Mouse (Mus musculus) liver, adult 2 months (tissue): ENCODE data around the gene Cdkn1b. TPM values are rescaled to one million over a fixed set of nuclear protein-coding genes. Genes with fewer than 3 reads are reported as not detected.

ENCODE experiments used
- DNase-seq: peaks from one replicate; pipeline ENCODE4 v3.0.0-alpha.2; 2011; ENCODE audit warnings: low read depth, low spot score; ENCODE audit errors: extremely low read depth
- H3K27ac ChIP-seq: fragments of 200-500 bp; replicated peaks from 2 replicates; pipeline ENCODE4 v1.5.1; 2012; ENCODE audit warnings: low read depth, mild to moderate bottlenecking, control low read depth, inconsistent platforms, low read length; ENCODE audit not compliant: insufficient read depth
- H3K27me3 ChIP-seq: fragments of 200-500 bp; 2 replicates; pipeline ENCODE4 v1.6.1; 2012; ENCODE audit warnings: mild to moderate bottlenecking, moderate library complexity, low read length, inconsistent platforms; ENCODE audit not compliant: control insufficient read depth, insufficient read depth
- H3K36me3 ChIP-seq: fragments of 200-500 bp; 2 replicates; pipeline ENCODE4 v1.6.1; 2012; ENCODE audit warnings: low read length, inconsistent platforms; ENCODE audit not compliant: control insufficient read depth, insufficient read depth
- H3K4me1 ChIP-seq: fragments of 200-500 bp; 2 replicates; pipeline ENCODE4 v1.6.1; 2011; ENCODE audit warnings: low read length; ENCODE audit not compliant: control insufficient read depth, insufficient read depth
- H3K4me3 ChIP-seq: fragments of 200-500 bp; 2 replicates; pipeline ENCODE4 v1.5.1; 2011; ENCODE audit warnings: low read depth, mild to moderate bottlenecking, control low read depth, low read length, moderate library complexity; ENCODE audit not compliant: insufficient read depth
- H3K79me2 ChIP-seq: fragments of 200-500 bp; 2 replicates; pipeline ENCODE4 v1.6.1; 2012; ENCODE audit warnings: inconsistent platforms, mild to moderate bottlenecking, low read length, moderate library complexity; ENCODE audit not compliant: control insufficient read depth, insufficient read depth
- H3K9ac ChIP-seq: fragments of 200-500 bp; 2 replicates; pipeline ENCODE4 v1.6.1; 2012; ENCODE audit warnings: low read depth, mild to moderate bottlenecking, control low read depth, inconsistent platforms, low read length
- CTCF ChIP-seq: fragments of 200-500 bp; IDR thresholded peaks from 2 replicates; pipeline ENCODE4 v1.5.1; 2011; ENCODE audit warnings: low read depth, low read length, control low read depth
- POLR2A ChIP-seq: fragments of 200-500 bp; IDR thresholded peaks from 2 replicates; pipeline ENCODE4 v1.6.1; 2011; ENCODE audit warnings: low read length, control low read depth; ENCODE audit not compliant: insufficient read depth; ENCODE audit errors: extremely low read depth
- WGBS: fragments of 180-500 bp; shearing (Covaris S2); methylation state at CpG from one replicate; pipeline ENCODE4 v1.1.7; 2018; 5-methylcytosine and 5-hydroxymethylcytosine counted together
- polyA plus RNA-seq: library from polyadenylated mRNA; depleted of rRNA; stranded (reverse); fragments of >200 nt; gene quantifications from 2 replicates; pipeline ENCODE4 v1.2.3, GENCODE M21; 2012
- total RNA-seq: library from RNA; depleted of rRNA; stranded (reverse); fragments of >200 nt; gene quantifications from 2 replicates; pipeline ENCODE4 v1.2.3, GENCODE M21; 2014

Cdkn1b gene
- total and polyA plus RNA-seq, 2 experiments: 7.1 to 16.2 TPM

DNA sequence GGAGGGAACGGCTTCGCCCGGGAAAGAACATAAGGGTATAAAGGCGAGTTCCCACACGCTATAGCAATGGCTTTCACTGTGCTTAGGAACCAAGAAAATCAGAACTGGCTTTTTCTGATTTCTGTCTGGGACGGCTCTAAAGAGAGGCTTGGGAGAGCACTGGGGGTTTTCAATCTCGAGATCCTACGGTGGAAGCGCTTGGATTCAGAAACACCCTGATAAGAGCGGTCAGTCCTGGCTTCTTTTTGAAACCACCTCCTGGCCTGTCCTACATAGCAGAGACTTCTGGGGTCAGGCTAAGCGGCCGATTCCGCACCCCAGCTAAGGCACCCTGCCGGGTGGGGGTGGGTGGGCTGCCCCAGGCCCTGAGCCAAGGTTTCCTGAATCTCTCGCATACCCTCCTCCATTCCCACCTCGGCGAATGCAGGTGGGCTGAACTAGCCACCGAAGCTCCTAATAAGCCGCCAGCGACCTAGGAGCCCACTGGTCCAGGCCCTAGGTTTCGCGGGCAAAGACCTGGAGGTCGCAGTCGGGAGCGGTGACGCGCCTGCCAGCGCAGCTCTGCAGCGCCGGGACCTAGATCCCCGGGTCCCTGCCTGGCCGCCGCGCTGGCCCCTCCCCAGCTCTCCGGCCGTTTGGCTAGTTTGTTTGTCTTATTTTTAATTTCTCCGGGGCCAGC, 551 bp upstream of the Cdkn1b start:
- Histone ChIP-seq H3K36me3 (peaks cover 9% of the 10 kb centered on the region; the same call in 1 of the 2 replicates), H3K9ac (peak overlapping the region; percentile 93), H3K27me3 (no peaks in the 10 kb centered on the region), H3K79me2 (peaks cover 9% of the 10 kb centered on the region; the same call in 1 of the 2 replicates), H3K4me1 (peaks cover 5% of the 10 kb centered on the region), H3K27ac (peak overlapping the region; percentile 89), H3K4me3 (peak overlapping the region; percentile 89)
- TF ChIP-seq CTCF (no peak), POLR2A (no peak)
- DNase-seq: peak; percentile 36
- WGBS: 4% methylated on average over 37 of the region's 37 CpGs

GRCm38 (mm10) chr6:134921014-134921694, 953 bp downstream of the Cdkn1b start:
- Histone ChIP-seq H3K36me3 (peaks cover 9% of the 10 kb centered on the region; the same call in 1 of the 2 replicates), H3K9ac (peak overlapping the region; percentile 94), H3K4me1 (peaks cover 5% of the 10 kb centered on the region), H3K79me2 (peaks cover 9% of the 10 kb centered on the region; the same call in 1 of the 2 replicates), H3K27me3 (no peaks in the 10 kb centered on the region), H3K27ac (peak overlapping the region; percentile 99), H3K4me3 (peak overlapping the region; percentile 91)
- WGBS: under 1% methylated on average over 32 of the region's 32 CpGs
- TF ChIP-seq CTCF: 0 out of 2 replicates have a peak, but pooled peaks have one; percentile 5
- TF ChIP-seq POLR2A: no peak
- DNase-seq: peak; percentile 30

- H3K4me3 ChIP-seq: peak overlapping the region; percentile 91
- H3K4me1 ChIP-seq: peaks cover 7% of the 10 kb centered on the region
- TF ChIP-seq CTCF (no peak), POLR2A (no peak)
- peak overlapping the region; percentile 94 for H3K9ac ChIP-seq
- H3K27ac ChIP-seq: peak overlapping the region; percentile 39
- 22% methylated on average over 20 of the region's 20 CpGs for WGBS
- peaks cover 9% of the 10 kb centered on the region; the same call in 1 of the 2 replicates for H3K79me2 ChIP-seq
- peaks cover 9% of the 10 kb centered on the region; the same call in 1 of the 2 replicates for H3K36me3 ChIP-seq
- no peaks in the 10 kb centered on the region for H3K27me3 ChIP-seq
- no peak for DNase-seq
Measured at GRCm38 (mm10) chr6:134921695-134922510, 1.7 kb downstream of the Cdkn1b start.

DNA sequence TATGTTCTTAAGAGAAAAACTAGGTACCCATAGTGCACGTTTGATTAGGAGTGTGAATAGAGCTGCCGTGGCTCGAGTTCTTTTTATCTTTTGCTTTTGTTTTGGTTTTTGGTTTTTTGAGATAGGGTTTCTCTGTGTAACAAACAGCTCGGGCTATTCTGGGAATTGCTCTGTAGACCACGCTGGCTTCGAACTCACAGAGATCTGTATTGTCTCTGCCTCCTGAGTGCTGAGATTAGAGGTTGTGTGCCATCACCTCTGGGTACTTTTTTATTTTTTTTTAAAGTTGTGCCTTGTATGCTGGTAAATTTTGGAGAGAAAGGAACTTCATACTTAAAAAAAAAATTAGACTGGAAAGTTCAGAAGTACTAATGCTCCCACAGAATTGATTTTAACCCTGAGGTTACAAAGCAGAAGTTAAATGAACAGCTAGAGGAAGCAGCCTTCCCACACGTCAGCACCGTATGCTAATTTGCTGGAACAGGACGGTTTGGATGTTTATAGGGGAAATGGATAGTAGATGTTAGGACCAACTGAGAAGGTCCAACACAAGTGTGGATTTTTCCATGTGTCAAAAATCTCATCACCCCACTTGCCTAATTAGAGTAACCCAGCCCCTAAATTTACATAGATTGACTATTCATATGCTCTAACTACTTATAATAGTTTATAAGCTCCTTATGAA, 2.5 kb downstream of the Cdkn1b start:
- Histone ChIP-seq H3K36me3 (peaks cover 9% of the 10 kb centered on the region; the same call in 1 of the 2 replicates), H3K79me2 (peaks cover 9% of the 10 kb centered on the region; the same call in 1 of the 2 replicates), H3K27ac (no peak overlapping the region), H3K4me1 (peaks cover 5% of the 10 kb centered on the region; the same call in 1 of the 2 replicates), H3K27me3 (no peaks in the 10 kb centered on the region), H3K9ac (no peak overlapping the region), H3K4me3 (no peak overlapping the region)
- peak; percentile 35 for DNase-seq
- no peak for TF ChIP-seq POLR2A
- TF ChIP-seq CTCF: no peak
- 42% methylated on average over 9 of the region's 9 CpGs for WGBS

DNA sequence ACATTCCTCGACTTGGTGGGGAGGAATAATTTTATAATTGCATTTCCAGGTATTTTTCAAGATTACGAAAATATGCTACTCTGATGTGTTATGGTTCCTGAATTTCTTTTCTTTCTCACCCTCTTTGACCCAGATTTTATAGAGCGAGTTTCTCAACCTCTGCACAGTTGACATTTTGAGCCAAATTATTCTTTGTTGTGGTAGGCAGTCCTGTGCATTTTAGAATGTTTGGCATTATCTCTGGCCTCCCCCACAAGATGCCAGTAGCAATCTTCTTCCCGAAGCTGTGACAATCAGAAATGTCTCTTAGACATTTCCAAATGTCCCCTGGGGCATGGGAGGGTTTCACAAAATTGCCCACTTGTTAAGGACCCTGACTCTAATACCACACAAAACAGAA, 3.5 kb downstream of the Cdkn1b start:
- peaks cover 9% of the 10 kb centered on the region; the same call in 1 of the 2 replicates for H3K79me2 ChIP-seq
- no peak overlapping the region for H3K27ac ChIP-seq
- DNase-seq: no peak
- H3K9ac ChIP-seq: no peak overlapping the region
- TF ChIP-seq POLR2A (no peak), CTCF (no peak)
- H3K27me3 ChIP-seq: no peaks in the 10 kb centered on the region
- no peak overlapping the region for H3K4me3 ChIP-seq
- peaks cover 9% of the 10 kb centered on the region; the same call in 1 of the 2 replicates for H3K36me3 ChIP-seq
- 59% methylated on average over 4 of the region's 4 CpGs for WGBS
- peaks cover 5% of the 10 kb centered on the region; the same call in 1 of the 2 replicates for H3K4me1 ChIP-seq
